Mouse (Mus musculus): ENCODE data around the gene Blcap. TPM values are rescaled to one million over a fixed set of nuclear protein-coding genes. Genes with fewer than 3 reads are reported as not detected.

Blcap gene
- total RNA-seq, 1 experiment from 2014 or later = 16.7 TPM

GRCm38 (mm10) chr2:157561165-157561836, 9.8 kb downstream of the Blcap start:
- ATAC-seq (replicated peaks; ENCODE audit: low read depth, poor library complexity, severe bottlenecking) = no peak

DNA sequence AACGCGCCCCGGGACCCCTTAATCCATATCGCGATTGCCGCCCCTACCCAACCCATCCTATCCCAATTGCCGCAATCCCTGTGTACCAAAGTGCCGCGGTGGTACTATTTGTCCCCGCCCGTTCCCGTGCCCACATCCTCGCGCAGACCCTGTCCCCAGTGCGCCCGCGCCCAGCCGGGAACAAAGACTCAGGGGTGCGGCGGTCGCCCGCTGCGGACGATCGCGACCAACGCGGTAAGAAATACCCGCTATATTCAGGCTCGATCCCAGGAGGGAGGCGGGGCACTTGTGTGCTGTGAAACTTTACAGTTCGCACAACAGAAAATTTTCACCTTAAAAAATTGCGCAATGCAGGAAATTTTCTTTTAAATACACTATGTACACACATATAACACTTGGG, 10.8 kb downstream of the Blcap start:
- no peak for ATAC-seq (replicated peaks; ENCODE audit: low read depth, poor library complexity, severe bottlenecking)

DNA sequence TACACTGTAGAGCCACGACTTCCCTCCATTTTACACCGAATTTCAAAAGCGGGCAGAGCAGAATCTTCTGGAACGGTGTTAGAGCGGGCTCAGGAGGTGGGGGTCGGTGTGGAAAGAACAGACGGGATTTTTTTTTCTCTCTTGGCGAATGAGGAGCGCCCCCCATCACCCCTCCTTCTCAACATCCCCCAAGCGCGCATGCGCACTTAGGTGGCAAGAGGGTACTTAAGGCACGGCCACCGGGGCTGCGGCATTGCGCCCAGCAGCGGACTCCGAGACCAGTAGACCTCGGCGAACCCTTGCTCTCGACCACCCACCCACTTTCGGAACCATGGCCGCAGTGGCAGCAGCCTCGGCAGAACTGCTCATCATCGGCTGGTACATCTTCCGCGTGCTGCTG, 11.2 kb downstream of the Blcap start, which contains the start of gene Nnat:
Gene Nnat (plus strand): TSS at position 221 of the 400 bp plus-strand sequence.
- no peak for ATAC-seq (replicated peaks; ENCODE audit: low read depth, poor library complexity, severe bottlenecking)

DNA sequence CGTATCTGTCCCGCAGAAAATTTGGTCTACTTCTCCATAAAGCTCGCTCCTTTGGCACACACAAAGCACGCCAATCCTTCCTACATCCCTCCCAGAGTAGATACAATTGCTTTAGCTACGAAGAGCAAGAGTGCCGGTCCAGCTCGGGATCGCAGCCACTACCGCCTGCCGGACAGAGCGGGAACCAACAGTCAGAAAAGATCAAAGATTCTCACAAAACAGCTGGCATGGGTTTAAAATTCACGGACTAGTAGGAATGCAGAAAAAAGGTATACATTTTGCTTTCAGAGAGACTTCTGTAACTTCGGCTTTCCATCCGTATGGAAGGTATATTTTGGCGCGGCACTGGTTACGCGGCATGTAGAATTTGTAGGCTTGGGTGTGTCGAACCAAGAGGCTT, 11.6 kb downstream of the Blcap start:
- ATAC-seq (replicated peaks; ENCODE audit: low read depth, poor library complexity, severe bottlenecking) = no peak

- peak; percentile 50 for ATAC-seq (replicated peaks; ENCODE audit: low read depth, poor library complexity, severe bottlenecking)
Observed at GRCm38 (mm10) chr2:157558520-157558919, 12.6 kb downstream of the Blcap start.

GRCm38 (mm10) chr2:157558051-157558450, 13.0 kb downstream of the Blcap start:
- ATAC-seq (replicated peaks; ENCODE audit: low read depth, poor library complexity, severe bottlenecking) = no peak

GRCm38 (mm10) chr2:157556074-157556698, 14.9 kb downstream of the Blcap start:
- no peak for ATAC-seq (replicated peaks; ENCODE audit: low read depth, poor library complexity, severe bottlenecking)

DNA sequence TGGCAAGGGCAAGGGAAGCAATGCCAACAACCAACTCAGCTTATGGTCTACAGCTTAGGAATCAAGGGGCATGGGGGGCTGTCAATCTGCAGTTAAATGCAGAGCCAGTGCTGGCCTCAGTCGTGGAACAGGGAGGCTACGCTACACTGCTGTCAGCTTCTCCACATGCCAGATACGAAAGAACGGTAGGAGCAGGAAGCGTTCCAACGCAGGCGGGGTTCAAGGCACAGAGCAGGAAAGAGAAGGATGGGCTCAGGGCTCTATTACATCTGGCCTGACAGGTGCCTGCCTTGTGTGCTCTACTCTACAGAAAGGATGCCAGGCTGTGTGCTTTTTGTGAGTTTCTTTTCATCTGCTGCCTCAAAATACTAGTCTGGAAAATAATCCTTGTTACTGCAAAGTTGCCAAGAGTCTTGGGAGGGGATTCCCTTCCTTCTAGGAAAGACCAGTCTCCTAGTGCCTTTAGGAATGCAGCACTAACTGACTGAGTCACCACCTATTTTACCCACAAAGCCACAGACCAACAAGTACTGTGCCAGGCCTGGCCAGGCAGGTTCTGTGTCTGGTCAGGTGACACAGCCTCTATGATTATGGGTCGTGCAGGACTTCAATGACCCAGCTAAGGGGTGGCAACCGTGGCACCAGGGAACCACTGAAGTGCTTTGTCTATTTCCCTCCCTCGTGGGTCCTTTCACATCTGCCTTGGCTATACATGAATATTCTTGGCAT, 18.8 kb downstream of the Blcap start:
- no peak for ATAC-seq (replicated peaks; ENCODE audit: low read depth, poor library complexity, severe bottlenecking)

- ATAC-seq (replicated peaks; ENCODE audit: low read depth, poor library complexity, severe bottlenecking) = no peak
Observed at GRCm38 (mm10) chr2:157550292-157550691, 20.8 kb downstream of the Blcap start.

GRCm38 (mm10) chr2:157546686-157547085, 24.4 kb downstream of the Blcap start:
- no peak for ATAC-seq (replicated peaks; ENCODE audit: low read depth, poor library complexity, severe bottlenecking)

DNA sequence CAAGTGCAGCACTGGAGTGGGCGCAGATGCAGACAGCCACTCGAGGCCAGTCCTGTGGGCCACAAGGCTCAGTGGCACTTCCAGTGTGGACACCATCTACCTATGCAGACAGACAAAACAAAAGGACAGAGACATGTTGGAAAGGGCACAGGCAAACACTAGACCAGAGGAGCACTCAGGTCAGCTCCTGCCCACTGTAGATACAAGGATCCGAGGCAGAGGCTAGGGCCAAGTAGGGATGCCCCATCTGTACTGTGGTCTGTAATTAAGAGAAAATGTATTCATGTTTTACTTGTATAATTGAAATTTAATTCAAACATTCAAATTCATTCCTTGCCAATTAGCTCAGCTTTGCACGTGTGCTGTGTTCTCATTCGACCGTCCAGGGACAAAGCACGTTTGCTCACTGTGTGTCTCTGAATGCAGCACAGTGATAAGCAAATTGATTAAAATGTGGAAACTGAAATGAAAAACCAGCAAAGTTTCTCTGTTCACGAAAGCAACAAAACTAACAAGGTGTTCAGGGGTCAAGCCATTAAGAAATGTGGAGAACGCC, 26.7 kb downstream of the Blcap start:
- no peak for ATAC-seq (replicated peaks; ENCODE audit: low read depth, poor library complexity, severe bottlenecking)

DNA sequence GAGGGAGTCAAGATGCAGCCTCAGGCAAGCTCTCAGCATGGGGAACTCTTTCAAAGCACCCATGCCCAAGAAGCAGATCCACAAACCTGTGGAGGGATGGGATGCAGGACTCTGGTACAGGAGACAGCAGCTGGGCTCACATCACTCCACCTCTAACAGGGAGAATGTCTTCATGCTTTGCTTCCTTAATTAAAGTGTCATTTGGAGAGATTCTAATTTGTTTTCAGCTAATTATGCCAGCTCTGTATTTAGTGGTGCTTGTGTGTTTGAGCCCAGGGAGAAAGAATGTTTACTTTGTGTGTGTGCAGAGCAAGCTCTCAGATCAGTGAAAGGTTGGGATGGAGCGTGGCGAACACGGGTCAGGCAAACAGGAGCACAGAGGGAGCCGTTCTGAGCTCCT, 28.7 kb downstream of the Blcap start:
- ATAC-seq (replicated peaks; ENCODE audit: low read depth, poor library complexity, severe bottlenecking) = no peak

- no peak for ATAC-seq (replicated peaks; ENCODE audit: low read depth, poor library complexity, severe bottlenecking)
Observed at GRCm38 (mm10) chr2:157541631-157542030, 29.4 kb downstream of the Blcap start.

GRCm38 (mm10) chr2:157540953-157541569, 30.0 kb downstream of the Blcap start:
- ATAC-seq (replicated peaks; ENCODE audit: low read depth, poor library complexity, severe bottlenecking) = no peak

DNA sequence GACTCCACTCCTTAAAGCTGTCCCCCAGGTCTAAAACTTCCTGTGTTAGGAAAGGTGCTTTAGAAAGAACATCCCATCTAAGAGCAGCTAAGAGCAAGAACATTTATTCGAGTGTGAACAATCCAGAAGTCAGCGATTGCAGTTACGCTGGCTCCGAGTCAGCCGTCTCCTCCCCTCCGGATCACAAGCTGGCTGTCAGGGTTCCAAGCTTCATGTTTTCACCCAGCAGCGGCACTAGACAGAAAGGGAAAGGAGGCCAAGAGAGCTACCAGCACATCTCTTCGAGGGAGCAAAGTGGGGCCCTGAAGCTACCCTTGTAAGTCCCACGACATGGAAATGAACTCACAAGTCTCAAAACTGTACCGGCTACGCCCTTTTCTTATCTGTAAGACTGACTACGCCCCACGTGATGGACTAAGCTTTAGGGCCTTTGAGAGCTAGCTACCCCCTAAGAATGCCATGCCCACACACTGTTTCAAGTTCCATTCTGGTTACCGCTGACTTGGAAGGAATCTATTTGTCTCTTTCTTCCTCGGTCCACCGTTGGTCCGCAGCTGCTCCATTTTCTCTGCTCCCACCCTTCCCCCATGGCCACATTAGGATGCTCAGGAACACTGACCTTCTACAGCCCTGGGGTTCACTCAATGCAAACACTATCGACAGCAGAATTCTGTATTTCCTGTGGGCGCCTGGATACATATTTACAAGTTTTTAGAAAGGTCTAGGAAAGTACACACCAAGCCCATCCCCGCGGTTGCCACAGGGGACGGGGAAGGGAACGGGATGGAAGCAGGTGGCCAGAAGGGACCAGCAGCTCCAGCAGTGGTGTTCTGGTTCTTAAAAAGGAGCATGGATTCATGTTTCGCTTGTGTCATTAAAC, 30.8 kb downstream of the Blcap start:
- no peak for ATAC-seq (replicated peaks; ENCODE audit: low read depth, poor library complexity, severe bottlenecking)

DNA sequence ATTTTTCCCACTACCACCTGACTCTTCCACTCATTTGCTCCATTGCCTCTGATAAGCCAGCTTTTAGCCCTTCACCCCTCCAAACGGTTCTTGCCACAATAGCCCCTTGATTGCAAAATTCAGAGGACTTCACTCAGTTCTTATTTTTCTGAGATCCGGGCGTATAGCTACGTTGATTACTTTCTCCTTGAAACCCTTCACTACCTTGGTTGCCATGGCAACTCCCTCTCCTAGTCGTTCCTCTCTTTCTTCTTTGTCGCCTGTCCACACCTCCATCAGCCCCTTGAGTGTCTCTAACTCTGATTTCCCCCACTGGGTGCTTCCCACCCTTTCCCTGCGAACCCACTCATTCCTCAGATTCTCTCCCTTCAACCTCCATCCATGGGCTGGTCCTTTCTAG, 34.0 kb downstream of the Blcap start:
- no peak for ATAC-seq (replicated peaks; ENCODE audit: low read depth, poor library complexity, severe bottlenecking)

- ATAC-seq (replicated peaks; ENCODE audit: low read depth, poor library complexity, severe bottlenecking) = no peak
Observed at GRCm38 (mm10) chr2:157536476-157537081, 34.5 kb downstream of the Blcap start.

DNA sequence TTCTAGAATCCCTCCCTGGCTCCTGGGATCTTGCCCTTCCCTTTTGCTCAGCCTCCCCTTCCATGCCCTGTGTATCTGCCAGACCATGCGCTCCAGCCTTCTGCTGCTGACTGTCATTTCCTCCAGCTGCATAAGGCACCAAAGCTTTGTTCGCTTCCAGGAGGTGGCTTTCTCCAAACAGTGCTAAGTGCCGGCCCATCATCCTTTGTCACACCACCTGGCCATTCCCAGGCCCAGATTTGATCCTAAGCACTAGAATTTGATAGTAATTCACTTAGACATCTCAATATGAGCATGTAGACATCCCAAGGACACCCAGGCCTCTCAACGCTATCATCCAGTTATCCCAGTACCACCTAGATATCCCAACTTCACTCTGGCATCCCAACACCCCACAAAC, 36.9 kb downstream of the Blcap start:
- no peak for ATAC-seq (replicated peaks; ENCODE audit: low read depth, poor library complexity, severe bottlenecking)

Data from common myeloid progenitor, adult 5-6 weeks (primary cell).